Mouse (Mus musculus): ENCODE measurements at regions not wholly inside any gene's neighbourhood (a gene's known extent, or its start where the extent isn't known, plus 50 kb on each side); places are given as distances from the start of the nearest gene placed in this dataset.

- Histone ChIP-seq H3K27me3 (ENCODE audit: insufficient read depth, low read length) (no peaks in the 10 kb centered on the region), H3K36me3 (ENCODE audit: insufficient read depth, low read length) (no peaks in the 10 kb centered on the region), H3K4me3 (ENCODE audit: low read length) (no peak overlapping the region), H3K4me1 (ENCODE audit: insufficient read depth, low read length) (no peaks in the 10 kb centered on the region), H3K9ac (replicated peaks; ENCODE audit: low read length) (no peak overlapping the region), H3K9me3 (ENCODE audit: low read length) (no peaks in the 10 kb centered on the region), H3K27ac (no peak overlapping the region), H3K4me2 (ENCODE audit: low read depth, low read length) (no peak overlapping the region)
- DNase-seq (ENCODE audit: low spot score) (no peak), ATAC-seq (no peak)
- TF ChIP-seq CTCF (IDR thresholded peaks at IDR 0.05; ENCODE audit: low read depth) = no peak
- WGBS = 85% methylated on average over 8 of the region's 8 CpGs
Measured at GRCm38 (mm10) chr10:26556246-26556645, 180.5 kb upstream of the L3mbtl3 start.

DNA sequence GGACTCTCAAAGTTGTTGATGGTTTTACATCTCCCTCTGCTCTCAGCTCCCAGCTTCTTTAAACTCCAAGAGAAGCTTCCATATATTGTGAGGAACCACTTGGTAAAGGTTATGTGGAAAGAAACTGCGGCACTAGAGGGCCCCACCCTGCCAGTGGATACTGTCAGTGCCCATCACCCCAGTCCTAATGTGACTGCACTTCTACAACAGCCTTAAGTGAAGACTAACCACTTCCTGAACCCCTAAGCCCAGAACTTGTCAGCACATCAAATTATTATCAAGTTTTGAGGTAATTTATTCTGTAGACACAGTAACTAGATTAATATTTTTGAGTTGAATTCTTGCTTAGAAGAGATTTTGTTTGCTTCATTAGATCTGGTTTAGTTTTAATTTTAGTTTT, 182.3 kb upstream of the L3mbtl3 start:
- H3K27ac ChIP-seq = no peak overlapping the region
- TF ChIP-seq CTCF (IDR thresholded peaks at IDR 0.05; ENCODE audit: low read depth) = no peak
- H3K4me1 ChIP-seq (ENCODE audit: insufficient read depth, low read length) = no peaks in the 10 kb centered on the region
- no peaks in the 10 kb centered on the region for H3K27me3 ChIP-seq (ENCODE audit: insufficient read depth, low read length)
- no peak overlapping the region for H3K4me2 ChIP-seq (ENCODE audit: low read depth, low read length)
- no peak overlapping the region for H3K9ac ChIP-seq (replicated peaks; ENCODE audit: low read length)
- ATAC-seq (no peak), DNase-seq (ENCODE audit: low spot score) (no peak)
- H3K36me3 ChIP-seq (ENCODE audit: insufficient read depth, low read length) = no peaks in the 10 kb centered on the region
- WGBS = 60% methylated on average over 1 of the region's 1 CpGs
- H3K9me3 ChIP-seq (ENCODE audit: low read length) = no peaks in the 10 kb centered on the region
- no peak overlapping the region for H3K4me3 ChIP-seq (ENCODE audit: low read length)

GRCm38 (mm10) chr10:26559323-26559722, 183.6 kb upstream of the L3mbtl3 start:
- no peaks in the 10 kb centered on the region for H3K36me3 ChIP-seq (ENCODE audit: insufficient read depth, low read length)
- no peak overlapping the region for H3K27ac ChIP-seq
- WGBS = 89% methylated on average over 4 of the region's 4 CpGs

GRCm38 (mm10) chr10:26560456-26560855, 184.7 kb upstream of the L3mbtl3 start:
- no peak for ATAC-seq
- no peaks in the 10 kb centered on the region for H3K36me3 ChIP-seq (ENCODE audit: insufficient read depth, low read length)
- no peaks in the 10 kb centered on the region for H3K27me3 ChIP-seq (ENCODE audit: insufficient read depth, low read length)
- DNase-seq (ENCODE audit: low spot score) = peak; percentile 12
- TF ChIP-seq CTCF (IDR thresholded peaks at IDR 0.05; ENCODE audit: low read depth) = no peak
- no peak overlapping the region for H3K9ac ChIP-seq (replicated peaks; ENCODE audit: low read length)
- WGBS = 48% methylated on average over 4 of the region's 4 CpGs
- H3K27ac ChIP-seq = no peak overlapping the region
- H3K4me2 ChIP-seq (ENCODE audit: low read depth, low read length) = no peak overlapping the region
- no peaks in the 10 kb centered on the region for H3K9me3 ChIP-seq (ENCODE audit: low read length)
- H3K4me1 ChIP-seq (ENCODE audit: insufficient read depth, low read length) = no peaks in the 10 kb centered on the region
- H3K4me3 ChIP-seq (ENCODE audit: low read length) = no peak overlapping the region

More at GRCm38 (mm10) chr10:26559323-26559722, 183.6 kb upstream of the L3mbtl3 start:
- Histone ChIP-seq H3K4me3 (ENCODE audit: low read length) (no peak overlapping the region), H3K9me3 (ENCODE audit: low read length) (no peaks in the 10 kb centered on the region), H3K27me3 (ENCODE audit: insufficient read depth, low read length) (no peaks in the 10 kb centered on the region), H3K4me1 (ENCODE audit: insufficient read depth, low read length) (no peaks in the 10 kb centered on the region), H3K9ac (replicated peaks; ENCODE audit: low read length) (no peak overlapping the region), H3K4me2 (ENCODE audit: low read depth, low read length) (no peak overlapping the region)
- TF ChIP-seq CTCF (IDR thresholded peaks at IDR 0.05; ENCODE audit: low read depth) = no peak
- DNase-seq (ENCODE audit: low spot score) (no peak), ATAC-seq (no peak)

DNA sequence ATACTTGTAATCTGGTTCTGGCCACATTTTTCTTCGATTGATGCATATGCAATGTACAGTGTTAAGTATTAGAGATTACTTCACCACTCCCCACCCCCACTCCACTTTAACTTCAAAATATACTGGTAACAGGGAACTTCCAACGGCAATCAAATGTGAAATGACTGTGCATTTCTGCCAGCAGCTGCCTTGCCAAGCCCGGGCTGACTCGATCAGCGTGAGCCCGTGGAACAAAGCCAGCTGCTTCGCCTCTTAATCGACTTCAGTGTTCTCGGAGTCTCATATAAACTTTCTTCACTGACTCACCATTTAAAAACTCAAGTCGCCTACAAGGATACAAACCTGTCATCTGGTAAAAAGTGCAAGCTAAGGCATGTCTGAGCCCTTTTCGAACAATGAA, 188.7 kb upstream of the L3mbtl3 start:
- Histone ChIP-seq H3K36me3 (ENCODE audit: insufficient read depth, low read length) (no peaks in the 10 kb centered on the region), H3K27me3 (ENCODE audit: insufficient read depth, low read length) (no peaks in the 10 kb centered on the region), H3K9ac (replicated peaks; ENCODE audit: low read length) (no peak overlapping the region), H3K4me1 (ENCODE audit: insufficient read depth, low read length) (no peaks in the 10 kb centered on the region), H3K27ac (no peak overlapping the region), H3K9me3 (ENCODE audit: low read length) (no peaks in the 10 kb centered on the region), H3K4me2 (ENCODE audit: low read depth, low read length) (peak overlapping the region; percentile 44), H3K4me3 (ENCODE audit: low read length) (peak overlapping the region; percentile 11; the same call in 1 of the 2 replicates)
- ATAC-seq (peak; percentile 56; the same call in 1 of the 2 replicates), DNase-seq (ENCODE audit: low spot score) (peak; percentile 87)
- 19% methylated on average over 11 of the region's 11 CpGs for WGBS
- TF ChIP-seq CTCF (IDR thresholded peaks at IDR 0.05; ENCODE audit: low read depth) = no peak

DNA sequence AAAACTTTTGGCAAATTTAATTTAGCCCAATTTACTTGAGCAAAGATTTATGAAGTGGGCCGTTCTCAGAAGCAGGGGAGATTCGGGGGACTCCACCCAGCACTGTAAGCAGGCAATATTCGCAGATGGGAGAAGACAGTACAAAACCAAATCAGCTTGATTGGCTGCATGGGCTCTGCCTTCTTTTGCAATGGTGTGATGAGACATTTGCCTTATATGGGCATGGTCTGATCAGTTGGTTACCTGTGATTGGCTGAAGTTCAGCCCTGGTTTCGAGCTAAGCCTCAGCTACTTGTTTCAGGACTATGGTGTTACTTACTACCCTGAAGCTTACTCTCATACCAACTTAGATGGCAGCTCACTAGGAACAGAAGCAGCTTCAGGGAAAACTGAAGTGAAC, 185.6 kb upstream of the Arhgap18 start:
- no peak for TF ChIP-seq CTCF (IDR thresholded peaks at IDR 0.05; ENCODE audit: low read depth)
- Histone ChIP-seq H3K4me3 (ENCODE audit: low read length) (no peak overlapping the region), H3K9me3 (ENCODE audit: low read length) (no peaks in the 10 kb centered on the region), H3K27me3 (ENCODE audit: insufficient read depth, low read length) (no peaks in the 10 kb centered on the region), H3K4me2 (ENCODE audit: low read depth, low read length) (no peak overlapping the region), H3K27ac (no peak overlapping the region), H3K9ac (replicated peaks; ENCODE audit: low read length) (no peak overlapping the region), H3K4me1 (ENCODE audit: insufficient read depth, low read length) (no peaks in the 10 kb centered on the region), H3K36me3 (ENCODE audit: insufficient read depth, low read length) (no peaks in the 10 kb centered on the region)
- ATAC-seq = peak; percentile 69
- 78% methylated on average over 4 of the region's 4 CpGs for WGBS
- peak; percentile 15 for DNase-seq (ENCODE audit: low spot score)

DNA sequence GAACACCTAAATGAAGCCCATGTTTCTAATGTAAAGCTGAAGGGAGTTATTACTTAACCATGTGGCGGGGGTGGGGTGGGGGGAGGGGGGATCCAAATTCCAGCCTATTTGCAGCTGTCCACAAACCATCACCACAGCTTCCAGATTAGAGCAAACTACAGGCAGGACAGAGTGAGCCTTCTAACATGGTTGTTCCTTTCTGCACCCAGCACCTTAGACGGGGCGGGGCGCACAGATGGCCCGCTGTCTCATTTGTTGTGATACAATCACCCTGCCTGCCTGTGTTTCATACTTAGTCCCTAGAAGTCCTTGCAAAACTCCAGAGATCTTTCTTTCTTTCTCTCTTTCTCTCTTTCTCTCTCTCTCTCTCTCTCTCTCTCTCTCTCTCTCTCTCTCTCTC, 182.8 kb upstream of the Arhgap18 start:
- no peak for TF ChIP-seq CTCF (IDR thresholded peaks at IDR 0.05; ENCODE audit: low read depth)
- no peak overlapping the region for H3K4me2 ChIP-seq (ENCODE audit: low read depth, low read length)
- H3K4me3 ChIP-seq (ENCODE audit: low read length) = no peak overlapping the region
- H3K36me3 ChIP-seq (ENCODE audit: insufficient read depth, low read length) = no peaks in the 10 kb centered on the region
- no peak for DNase-seq (ENCODE audit: low spot score)
- WGBS = 91% methylated on average over 5 of the region's 5 CpGs
- no peak for ATAC-seq
- H3K27ac ChIP-seq = no peak overlapping the region
- H3K4me1 ChIP-seq (ENCODE audit: insufficient read depth, low read length) = no peaks in the 10 kb centered on the region
- no peaks in the 10 kb centered on the region for H3K27me3 ChIP-seq (ENCODE audit: insufficient read depth, low read length)
- H3K9me3 ChIP-seq (ENCODE audit: low read length) = no peaks in the 10 kb centered on the region
- no peak overlapping the region for H3K9ac ChIP-seq (replicated peaks; ENCODE audit: low read length)

All from hindbrain, postnatal 0 days (tissue).